Mouse (Mus musculus) CH12.LX (cell line): ENCODE data around the gene Pafah2. TPM values are rescaled to one million over a fixed set of nuclear protein-coding genes. Genes with fewer than 3 reads are reported as not detected.

Experiments
- DNase-seq: peaks from one replicate; pipeline ENCODE4 v3.0.0-alpha.2; 2013; ENCODE audit errors: extremely low read depth
- H3K27ac ChIP-seq: 2 replicates; pipeline ENCODE4 v1.5.1; 2012; ENCODE audit warnings: low read depth, mild to moderate bottlenecking, control low read depth, moderate library complexity; ENCODE audit not compliant: insufficient read depth
- H3K27me3 ChIP-seq: replicated peaks from 2 replicates; pipeline ENCODE3; 2012; ENCODE audit warnings: inconsistent platforms
- H3K36me3 ChIP-seq, 2 experiments: replicated peaks in 1 of 2; 2 replicates each; pipeline versions ENCODE3 to v1.6.1; 2012; ENCODE audit warnings: inconsistent platforms in 1 of 2, low read length in 1 of 2, mild to moderate bottlenecking in 1 of 2, mixed read lengths in 1 of 2, moderate library complexity in 1 of 2; ENCODE audit not compliant: control insufficient read depth in 1 of 2, insufficient read depth in 1 of 2
- H3K4me1 ChIP-seq, 2 experiments: 2 replicates each; pipeline ENCODE4 v1.6.1; 2012; ENCODE audit warnings: inconsistent platforms in 1 of 2, moderate library complexity in 1 of 2; ENCODE audit not compliant: insufficient read depth in 2 of 2, control insufficient read depth in 1 of 2
- H3K4me2 ChIP-seq: 2 replicates; pipeline ENCODE4 v1.6.1; 2012; ENCODE audit warnings: low read depth, mild to moderate bottlenecking, control low read depth; ENCODE audit not compliant: poor library complexity, insufficient read depth, severe bottlenecking
- H3K4me3 ChIP-seq, 3 experiments: fragments of 150-350 bp in 1 of 3; sonication (generic) in 1 of 3; replicated peaks in 1 of 3; 2 replicates each; pipeline versions ENCODE3 to v1.5.1; 2011 to 2012; ENCODE audit warnings: low read depth in 2 of 3, low read length in 2 of 3, mild to moderate bottlenecking in 2 of 3, moderate library complexity in 2 of 3, control low read depth in 1 of 3, improper control_type of control experiment in 1 of 3, inconsistent platforms in 1 of 3, mixed read lengths in 1 of 3; ENCODE audit not compliant: poor library complexity in 1 of 3
- H3K79me2 ChIP-seq: replicated peaks from 2 replicates; pipeline ENCODE4 v1.6.1; 2012; ENCODE audit warnings: mild to moderate bottlenecking, moderate library complexity; ENCODE audit not compliant: control insufficient read depth, poor library complexity, insufficient read depth, severe bottlenecking; ENCODE audit errors: extremely low read depth
- H3K9ac ChIP-seq: 2 replicates; pipeline ENCODE4 v1.6.1; 2012; ENCODE audit warnings: low read depth, mild to moderate bottlenecking, control low read depth, moderate library complexity; ENCODE audit not compliant: insufficient read depth
- H3K9me3 ChIP-seq: replicated peaks from 2 replicates; pipeline ENCODE3; 2012; ENCODE audit warnings: low read length, inconsistent platforms, mixed read lengths
- BHLHE40 ChIP-seq: IDR thresholded peaks from 2 replicates; pipeline ENCODE4 v1.6.1; 2011; ENCODE audit warnings: mild to moderate bottlenecking, low read depth, low read length, improper control_type of control experiment
- ELF1 ChIP-seq: IDR thresholded peaks from 2 replicates; pipeline ENCODE4 v1.6.1; 2014; ENCODE audit warnings: low read depth, mild to moderate bottlenecking, inconsistent platforms, low read length, improper control_type of control experiment
- EP300 ChIP-seq: IDR thresholded peaks from 2 replicates; pipeline ENCODE4 v1.6.1; 2011; ENCODE audit warnings: low read length, improper control_type of control experiment
- GABPA ChIP-seq: IDR thresholded peaks from 2 replicates; pipeline ENCODE4 v1.6.1; 2012; ENCODE audit warnings: low read depth, low read length, improper control_type of control experiment, inconsistent platforms; ENCODE audit not compliant: insufficient replicate concordance
- IRF4 ChIP-seq: IDR thresholded peaks from 2 replicates; pipeline ENCODE4 v1.6.1; 2014; ENCODE audit warnings: low read depth, mild to moderate bottlenecking, inconsistent platforms, low read length, improper control_type of control experiment
- JUN ChIP-seq: IDR thresholded peaks from 2 replicates; pipeline ENCODE4 v1.6.1; 2011; ENCODE audit warnings: low read depth, mild to moderate bottlenecking, low read length, improper control_type of control experiment, moderate library complexity; ENCODE audit not compliant: insufficient read depth
- JUND ChIP-seq: conservative IDR thresholded peaks from 2 replicates; pipeline ENCODE4 v1.6.1; 2011; ENCODE audit warnings: low read depth, low read length, improper control_type of control experiment
- MAFK ChIP-seq: IDR thresholded peaks from 2 replicates; pipeline ENCODE4 v1.6.1; 2011; ENCODE audit warnings: low read length, improper control_type of control experiment; ENCODE audit not compliant: insufficient replicate concordance
- MAX ChIP-seq: IDR thresholded peaks from 2 replicates; pipeline ENCODE4 v1.6.1; 2011; ENCODE audit warnings: low read length, improper control_type of control experiment
- MAZ ChIP-seq: IDR thresholded peaks from 2 replicates; pipeline ENCODE4 v1.6.1; 2012; ENCODE audit warnings: low read depth, mild to moderate bottlenecking, inconsistent platforms, low read length, improper control_type of control experiment, moderate library complexity
- MEF2A ChIP-seq: IDR thresholded peaks from 2 replicates; pipeline ENCODE4 v1.6.1; 2014; ENCODE audit warnings: low read depth, mild to moderate bottlenecking, inconsistent platforms, low read length, improper control_type of control experiment, borderline replicate concordance
- POLR2A ChIP-seq: IDR thresholded peaks from 2 replicates; pipeline ENCODE4 v1.6.1; 2011; ENCODE audit warnings: low read depth, mild to moderate bottlenecking, improper control_type of control experiment, low read length
- POLR2AphosphoS2 ChIP-seq: IDR thresholded peaks from 2 replicates; pipeline ENCODE4 v1.6.1; 2011; ENCODE audit warnings: low read depth, low read length, improper control_type of control experiment
- RCOR1 ChIP-seq: conservative IDR thresholded peaks from 2 replicates; pipeline ENCODE4 v1.6.1; 2012; ENCODE audit warnings: low read depth, mild to moderate bottlenecking, inconsistent platforms, low read length, improper control_type of control experiment
- SIN3A ChIP-seq: IDR thresholded peaks from 2 replicates; pipeline ENCODE4 v1.6.1; 2012; ENCODE audit warnings: low read length, improper control_type of control experiment, inconsistent platforms
- SMC3 ChIP-seq: IDR thresholded peaks from 2 replicates; pipeline ENCODE4 v1.6.1; 2011; ENCODE audit warnings: low read depth, low read length, improper control_type of control experiment
- TBP ChIP-seq: conservative IDR thresholded peaks from 2 replicates; pipeline ENCODE4 v1.6.1; 2011; ENCODE audit warnings: low read depth, low read length, improper control_type of control experiment
- TCF12 ChIP-seq: IDR thresholded peaks from 2 replicates; pipeline ENCODE4 v1.6.1; 2014; ENCODE audit warnings: low read depth, mild to moderate bottlenecking, inconsistent platforms, low read length, improper control_type of control experiment
- UBTF ChIP-seq: IDR thresholded peaks from 2 replicates; pipeline ENCODE4 v1.6.1; 2012; ENCODE audit warnings: low read depth, mild to moderate bottlenecking, inconsistent platforms, low read length, improper control_type of control experiment, moderate library complexity
- USF1 ChIP-seq: IDR thresholded peaks from 2 replicates; pipeline ENCODE4 v1.6.1; 2014; ENCODE audit warnings: low read depth, mild to moderate bottlenecking, inconsistent platforms, low read length, improper control_type of control experiment
- USF2 ChIP-seq: conservative IDR thresholded peaks from 2 replicates; pipeline ENCODE4 v1.6.1; 2011; ENCODE audit warnings: low read depth, low read length, improper control_type of control experiment
- ZC3H11A ChIP-seq: IDR thresholded peaks from 2 replicates; pipeline ENCODE4 v1.6.1; 2012; ENCODE audit warnings: low read depth, mild to moderate bottlenecking, inconsistent platforms, low read length, improper control_type of control experiment
- dilution Hi-C: fragments of 300-500 bp; cut with MboI; formaldehyde crosslinking; loops from 2 replicates; pipeline ENCODE4 v1.14.3; 2020; ENCODE audit warnings: low sequenced_read_pairs; ENCODE audit not compliant: extremely low pct_unique_long_range_greater_than_20kb, extremely low pct_ligation_motif_present
- in situ Hi-C: fragments of 300-500 bp; cut with MboI; formaldehyde crosslinking; loops from 3 replicates; pipeline ENCODE4 v1.14.3; 2019; ENCODE audit warnings: low sequenced_read_pairs, low pct_ligation_motif_present, low pct_unique_long_range_greater_than_20kb, mixed read lengths
- polyA plus RNA-seq: library from polyadenylated mRNA; unstranded; fragments of >175 nt; gene quantifications from 2 replicates; pipeline ENCODE4 v1.2.1, GENCODE M21; 2012; ENCODE audit warnings: low read depth; ENCODE audit not compliant: insufficient read length
- total RNA-seq, 2 experiments: library from RNA; depleted of rRNA; stranded (reverse); fragments of 300-350 nt in 1 of 2; fragments of >200 nt in 1 of 2; gene quantifications; 2 replicates each; pipeline ENCODE4 v1.2.3; 2012 to 2014

The Pafah2 gene
- total and polyA plus RNA-seq, 3 experiments, result 8.9 to 10.7 (median 10.4) TPM

DNA sequence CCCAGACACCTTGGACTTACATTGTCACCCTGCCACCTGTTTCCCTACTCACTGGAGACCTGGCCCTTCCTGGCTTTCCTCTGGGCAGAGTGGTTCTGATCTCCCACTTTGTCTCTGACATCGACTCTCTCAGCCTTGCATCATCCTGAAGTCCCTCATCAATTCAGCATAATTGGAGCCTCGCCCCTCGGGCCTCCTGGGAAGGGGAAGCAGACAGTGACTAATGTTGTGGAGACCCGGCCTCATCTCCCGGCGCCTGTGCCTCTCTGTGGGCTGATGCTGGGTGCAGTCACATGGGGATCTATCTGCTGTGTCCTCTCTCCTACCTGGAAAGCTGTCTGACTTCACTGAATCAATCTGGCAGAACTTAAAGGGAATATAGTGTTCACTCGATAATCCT is 40.1 kb downstream of the Pafah2 start:
- no peaks in the 10 kb centered on the region for H3K4me1 ChIP-seq
- no peak overlapping the region for H3K9ac ChIP-seq
- in situ Hi-C loops, result no loop called here
- H3K36me3 ChIP-seq, result no peaks in the 10 kb centered on the region
- no peaks in the 10 kb centered on the region for H3K27me3 ChIP-seq
- no peak overlapping the region for H3K4me3 ChIP-seq
- H3K4me2 ChIP-seq, result no peak overlapping the region
- TF ChIP-seq RCOR1 (no peak), IRF4 (no peak), POLR2AphosphoS2 (no peak), GABPA (no peak), EP300 (no peak), MAFK (no peak), UBTF (no peak), TCF12 (no peak), ZC3H11A (no peak), TBP (no peak)
- TF ChIP-seq, all 38 proteins: peak for 0
- Histone ChIP-seq H3K9me3 (no peaks in the 10 kb centered on the region), H3K79me2 (no peaks in the 10 kb centered on the region), H3K27ac (no peak overlapping the region)
- dilution Hi-C loops, result no loop called here
- DNase-seq, result no peak

DNA sequence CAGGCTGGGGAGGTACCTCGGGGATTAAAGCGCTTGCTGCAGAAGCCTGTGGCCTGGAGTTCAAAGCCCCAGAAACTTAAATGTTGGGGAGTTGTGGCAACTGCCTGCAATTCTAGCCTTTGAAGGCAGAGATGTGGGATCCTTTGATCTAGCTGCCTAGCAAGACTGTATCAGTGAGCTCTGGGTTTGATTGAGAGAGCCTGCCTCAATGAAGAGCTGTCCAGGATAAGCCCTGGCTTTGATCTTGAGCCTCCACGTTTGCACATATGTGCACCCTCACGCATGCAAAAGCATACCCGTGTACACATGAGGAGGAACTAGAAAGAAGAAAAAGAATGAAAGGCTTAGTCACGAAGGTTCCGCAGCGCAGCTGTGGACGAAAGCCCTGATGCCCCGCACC is 40.5 kb downstream of the Pafah2 start:
- Histone ChIP-seq H3K27me3 (no peaks in the 10 kb centered on the region), H3K4me3 (no peak overlapping the region)
- TF ChIP-seq POLR2A, result no peak
- no peak for TF ChIP-seq IRF4
- TF ChIP-seq SMC3, result no peak
- no peak for TF ChIP-seq SIN3A
- no peak for TF ChIP-seq ELF1
- TF ChIP-seq USF1, result no peak
- no peak for TF ChIP-seq MEF2A
- no peak for TF ChIP-seq JUN
- TF ChIP-seq JUND, result no peak
- no peak for TF ChIP-seq BHLHE40
- TF ChIP-seq MAZ, result no peak
- TF ChIP-seq MAX, result no peak
- no peak for TF ChIP-seq USF2
- TF ChIP-seq, all 38 proteins: peak for 0
- H3K9ac ChIP-seq, result no peak overlapping the region
- H3K9me3 ChIP-seq, result peaks cover 2% of the 10 kb centered on the region
- H3K79me2 ChIP-seq, result no peaks in the 10 kb centered on the region
- no peak overlapping the region for H3K27ac ChIP-seq
- H3K4me1 ChIP-seq, result no peaks in the 10 kb centered on the region
- H3K36me3 ChIP-seq, result no peaks in the 10 kb centered on the region
- in situ Hi-C loops (no loop called here), dilution Hi-C loops (no loop called here)
- no peak for DNase-seq
- H3K4me2 ChIP-seq, result no peak overlapping the region
